Mouse (Mus musculus): ENCODE measurements at regions not wholly inside any gene's neighbourhood (a gene's known extent, or its start where the extent isn't known, plus 50 kb on each side); places are given as distances from the start of the nearest gene placed in this dataset.
A peak's percentile ranks its signal among the peaks of the same experiment; 100 is the strongest.

DNA sequence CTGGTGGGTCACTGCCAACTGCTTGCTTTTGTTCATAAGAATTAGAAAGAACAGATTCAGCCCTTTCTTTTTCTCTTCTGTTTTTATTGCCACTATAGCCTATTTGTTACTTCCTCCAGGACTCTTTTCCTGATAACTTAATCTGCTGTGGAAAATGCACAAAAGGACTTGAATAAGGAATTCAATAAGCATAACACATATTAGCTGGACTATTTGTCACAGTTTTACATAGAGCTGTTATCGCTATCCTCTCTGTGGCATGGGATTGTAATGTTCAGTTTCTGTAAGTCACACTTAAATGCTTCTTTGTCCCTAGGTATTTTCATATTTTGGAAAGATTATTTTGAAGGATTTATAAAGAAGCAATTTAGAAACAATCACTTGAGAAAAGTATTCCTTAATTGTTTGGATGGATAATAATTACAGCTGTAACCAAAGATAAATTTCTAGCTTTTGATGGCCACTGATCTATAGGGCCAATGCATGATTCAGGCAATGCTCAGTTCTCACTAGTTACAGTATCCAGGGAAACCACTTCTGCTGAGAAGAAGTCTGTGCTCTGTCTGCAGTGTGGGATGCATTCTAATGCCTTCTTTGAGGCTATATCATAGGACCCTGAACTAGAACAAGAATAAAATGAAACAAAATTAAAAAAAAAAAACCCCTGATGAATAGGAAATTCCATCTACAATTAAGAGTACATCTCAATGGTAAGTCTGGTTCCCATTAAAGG is 1243.1 kb upstream of the Got2 start:
- H3K4me1 ChIP-seq (replicated peaks; ENCODE audit: control insufficient read depth, insufficient read depth, low read length), result no peaks in the 10 kb centered on the region
- H3K36me3 ChIP-seq (ENCODE audit: control insufficient read depth, insufficient read depth, low read length), result no peaks in the 10 kb centered on the region
- DNase-seq (ENCODE audit: low spot score), result no peak
- no peaks in the 10 kb centered on the region for H3K27me3 ChIP-seq (ENCODE audit: control insufficient read depth, insufficient read depth, low read length)
- whole genome bisulfite sequencing, result 64% methylated on average over 1 of the region's 1 CpGs
- H3K9me3 ChIP-seq (ENCODE audit: control insufficient read depth, low read length), result no peaks in the 10 kb centered on the region
- H3K9ac ChIP-seq (ENCODE audit: low read depth, low read length), result no peak overlapping the region
- no peak overlapping the region for H3K4me2 ChIP-seq (replicated peaks; ENCODE audit: low read depth, low read length)
- H3K27ac ChIP-seq (ENCODE audit: low read depth, low read length), result no peak overlapping the region
- ATAC-seq (ENCODE audit: low FRiP score), result peak; percentile 43; the same call in 1 of the 2 replicates
- no peak overlapping the region for H3K4me3 ChIP-seq (ENCODE audit: low read depth, low read length)

DNA sequence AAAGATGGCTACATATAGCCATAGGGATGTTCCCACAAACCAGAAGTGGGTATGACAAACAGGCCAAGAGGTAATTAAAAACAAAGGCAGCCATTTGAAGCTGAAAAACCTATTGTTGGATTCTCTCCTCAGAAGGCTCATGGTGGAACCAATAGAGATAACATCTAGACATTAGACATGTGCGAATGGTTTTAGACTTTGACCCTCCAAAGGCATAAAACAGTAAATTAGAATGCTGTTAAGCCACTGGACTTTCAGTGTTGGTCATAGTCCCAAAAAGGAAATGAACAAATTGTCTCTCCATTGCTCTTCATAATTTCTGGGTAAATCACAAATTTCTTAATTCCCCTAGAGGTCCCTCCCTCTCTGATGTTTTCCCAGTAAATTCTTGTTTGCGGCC is 1242.5 kb upstream of the Got2 start:
- H3K36me3 ChIP-seq (ENCODE audit: control insufficient read depth, insufficient read depth, low read length), result no peaks in the 10 kb centered on the region
- ATAC-seq (ENCODE audit: low FRiP score) (no peak), DNase-seq (ENCODE audit: low spot score) (no peak)
- no peaks in the 10 kb centered on the region for H3K4me1 ChIP-seq (replicated peaks; ENCODE audit: control insufficient read depth, insufficient read depth, low read length)
- no peaks in the 10 kb centered on the region for H3K27me3 ChIP-seq (ENCODE audit: control insufficient read depth, insufficient read depth, low read length)
- H3K27ac ChIP-seq (ENCODE audit: low read depth, low read length), result no peak overlapping the region
- H3K9ac ChIP-seq (ENCODE audit: low read depth, low read length), result no peak overlapping the region
- no peak overlapping the region for H3K4me2 ChIP-seq (replicated peaks; ENCODE audit: low read depth, low read length)
- no peaks in the 10 kb centered on the region for H3K9me3 ChIP-seq (ENCODE audit: control insufficient read depth, low read length)
- WGBS, result 92% methylated on average over 2 of the region's 2 CpGs
- no peak overlapping the region for H3K4me3 ChIP-seq (ENCODE audit: low read depth, low read length)

DNA sequence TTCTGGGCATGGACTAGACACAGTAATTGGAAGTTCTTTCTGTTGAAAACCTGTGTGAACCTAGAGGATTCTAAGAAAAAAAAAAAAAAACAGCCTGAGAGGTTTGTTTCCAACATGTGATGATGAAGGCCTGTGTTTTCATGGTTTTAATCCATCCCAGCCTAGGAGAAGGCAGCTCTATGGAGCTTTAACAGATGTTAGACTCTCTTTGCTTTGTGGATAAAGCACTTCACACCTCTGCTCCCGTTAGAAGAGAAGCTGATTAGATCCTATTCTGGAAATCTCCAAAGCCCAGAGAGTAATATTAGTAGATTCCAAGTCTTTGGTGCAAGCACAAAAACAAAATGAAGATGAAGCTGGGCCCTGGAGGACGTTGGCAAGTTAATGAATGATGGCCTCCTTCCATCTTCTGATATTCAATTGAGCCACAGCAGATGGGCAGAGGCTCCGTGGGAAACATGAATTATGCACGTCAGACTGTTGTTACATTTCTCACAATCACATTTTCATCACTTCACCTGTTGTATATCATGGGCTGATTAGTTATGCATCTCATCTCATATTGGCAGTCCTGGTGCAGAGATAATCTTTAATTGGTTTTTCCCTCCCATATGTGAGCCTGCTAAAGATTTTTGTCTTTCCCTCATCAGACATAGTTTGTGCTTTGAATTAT is 1220.5 kb upstream of the Got2 start:
- Histone ChIP-seq H3K36me3 (ENCODE audit: control insufficient read depth, insufficient read depth, low read length) (no peaks in the 10 kb centered on the region), H3K9me3 (ENCODE audit: control insufficient read depth, low read length) (no peaks in the 10 kb centered on the region), H3K27ac (ENCODE audit: low read depth, low read length) (no peak overlapping the region), H3K27me3 (ENCODE audit: control insufficient read depth, insufficient read depth, low read length) (no peaks in the 10 kb centered on the region), H3K9ac (ENCODE audit: low read depth, low read length) (no peak overlapping the region), H3K4me3 (ENCODE audit: low read depth, low read length) (no peak overlapping the region), H3K4me2 (replicated peaks; ENCODE audit: low read depth, low read length) (no peak overlapping the region), H3K4me1 (replicated peaks; ENCODE audit: control insufficient read depth, insufficient read depth, low read length) (no peaks in the 10 kb centered on the region)
- DNase-seq (ENCODE audit: low spot score) (no peak), ATAC-seq (ENCODE audit: low FRiP score) (no peak)
- WGBS, result 60% methylated on average over 4 of the region's 4 CpGs

Measured in hindbrain, embryonic 11.5 days (tissue).